Mouse (Mus musculus) stomach, postnatal 0 days (tissue): Measurements from ENCODE around the gene Tldc2.

Experiments used
- CTCF ChIP-seq: IDR thresholded peaks from 2 replicates; pipeline ENCODE4 v1.5.1; 2016; ENCODE audit warnings: antibody characterized with exemption, low read depth, mild to moderate bottlenecking, moderate library complexity
- EP300 ChIP-seq: optimal IDR thresholded peaks from 2 replicates; pipeline ENCODE3; 2016; ENCODE audit warnings: antibody characterized with exemption

GRCm38 (mm10) chr2:157071556-157071955 is 15.3 kb upstream of the Tldc2 start:
- TF ChIP-seq EP300: no peak
- no peak for TF ChIP-seq CTCF
